Mouse (Mus musculus): ENCODE data around the gene Card19.

GRCm38 (mm10) chr13:49245251-49245650 is 29.4 kb upstream of the Card19 start:
- TF ChIP-seq POLR2A (IDR thresholded peaks at IDR 0.05; ENCODE audit: borderline replicate concordance, insufficient read depth, low read length) (no peak), CTCF (IDR thresholded peaks at IDR 0.05; ENCODE audit: borderline replicate concordance, insufficient read depth, low read depth, low read length) (no peak)
